Mouse (Mus musculus) gastrocnemius, postnatal 10 days (tissue): ENCODE results near the gene Apoc4. TPM values are rescaled to one million over a fixed set of nuclear protein-coding genes. Genes with fewer than 3 reads are reported as not detected.

Source experiments
- DNase-seq: peaks from one replicate; pipeline ENCODE4 v3.0.0; 2021; ENCODE audit warnings: mixed read lengths
- total RNA-seq, 2 experiments: library from RNA; stranded (reverse); gene quantifications; 2 replicates each; pipeline ENCODE4 v1.2.3; 2021

Apoc4 gene
- total RNA-seq, 2 experiments from 2014 or later = 0.54 TPM; not detected in 1

DNA sequence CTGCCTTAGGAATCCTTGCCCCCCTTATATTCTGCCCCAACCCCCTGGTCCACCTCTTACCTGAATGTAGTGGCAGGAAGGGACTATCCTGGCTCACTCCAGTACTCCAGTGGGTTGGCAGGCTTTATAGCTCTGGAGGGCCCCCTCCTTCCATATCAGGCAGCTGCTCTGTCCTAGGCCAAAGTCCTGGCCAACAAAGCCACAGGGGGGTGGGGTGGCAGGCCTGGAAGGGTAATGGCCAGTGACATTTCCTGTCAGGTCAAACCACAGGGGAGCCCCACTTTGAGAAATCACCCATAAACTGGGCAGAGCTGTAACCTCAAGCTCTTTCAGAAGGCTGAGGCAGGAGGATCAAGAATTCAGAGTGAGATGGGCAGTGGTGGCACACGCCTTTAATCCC lies 4.6 kb downstream of the Apoc4 start:
- no peak for DNase-seq

DNA sequence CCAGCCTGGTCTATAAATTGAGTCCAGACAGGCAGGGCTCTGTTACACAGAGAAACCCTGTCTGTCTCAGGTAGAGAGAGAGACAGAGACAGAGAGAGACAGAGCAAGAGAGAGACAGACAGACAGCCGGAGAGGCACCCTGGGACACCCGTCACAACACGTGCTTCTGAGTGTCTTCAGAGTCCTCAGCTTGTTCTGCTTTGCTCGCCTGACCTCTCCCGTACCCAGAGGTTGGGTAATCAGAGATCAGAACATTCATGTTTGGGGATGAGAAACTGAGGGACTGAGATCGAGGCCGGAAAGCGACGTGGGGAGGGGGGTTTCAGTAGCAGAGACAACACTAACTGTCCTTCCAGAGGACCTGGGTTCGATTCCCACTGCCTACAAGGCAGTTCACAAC lies 5.5 kb downstream of the Apoc4 start:
- DNase-seq = no peak

DNA sequence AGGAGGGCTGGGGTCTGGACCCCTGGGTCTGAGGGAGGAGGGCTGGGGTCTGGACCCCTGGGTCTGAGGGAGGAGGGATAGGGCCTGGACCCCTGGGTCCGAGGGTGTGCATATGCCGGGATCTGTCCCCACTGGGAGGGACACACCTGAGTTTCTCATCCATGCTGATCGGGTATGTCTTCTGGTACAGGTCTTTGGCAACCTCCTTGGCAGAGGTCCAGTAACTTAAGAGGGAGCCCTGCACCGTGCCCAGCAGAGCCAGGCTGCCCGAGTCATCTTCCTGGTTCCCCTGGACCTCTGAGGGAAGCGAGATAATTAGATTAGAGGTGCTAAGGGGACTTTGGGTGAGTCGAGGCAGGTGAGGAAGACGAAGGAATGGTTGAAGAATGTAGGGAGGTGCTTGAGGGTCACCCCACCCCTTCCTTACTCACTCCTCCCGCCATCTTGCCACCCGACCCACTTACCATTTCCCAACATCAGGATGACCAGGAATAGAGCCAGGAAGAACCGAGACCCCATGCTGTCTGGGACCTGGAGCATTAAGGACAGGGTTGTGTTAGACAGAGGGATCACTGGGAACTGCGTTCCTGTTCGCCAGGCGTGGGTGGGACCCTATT lies 8.1 kb downstream of the Apoc4 start:
- no peak for DNase-seq

DNA sequence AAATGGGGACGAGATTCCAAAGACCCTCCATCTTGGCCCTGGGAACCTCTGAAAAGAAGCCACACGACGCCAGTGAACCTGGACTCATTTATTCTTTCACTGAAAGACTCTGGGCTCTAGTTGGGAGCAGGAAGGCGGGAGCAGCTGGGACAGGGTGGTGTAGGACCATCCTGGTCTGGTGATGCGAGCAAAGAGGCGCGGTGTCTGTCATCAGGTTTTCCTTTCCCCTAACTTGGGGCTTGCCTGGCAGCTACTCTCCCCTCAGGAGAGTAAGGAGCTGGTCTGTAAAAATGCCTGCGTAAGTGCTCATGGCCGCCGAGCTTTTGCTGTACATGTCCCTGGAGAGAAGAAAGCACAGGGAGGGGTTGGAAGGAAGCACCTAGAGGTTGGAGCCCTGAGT lies 9.8 kb downstream of the Apoc4 start:
- DNase-seq = no peak

DNA sequence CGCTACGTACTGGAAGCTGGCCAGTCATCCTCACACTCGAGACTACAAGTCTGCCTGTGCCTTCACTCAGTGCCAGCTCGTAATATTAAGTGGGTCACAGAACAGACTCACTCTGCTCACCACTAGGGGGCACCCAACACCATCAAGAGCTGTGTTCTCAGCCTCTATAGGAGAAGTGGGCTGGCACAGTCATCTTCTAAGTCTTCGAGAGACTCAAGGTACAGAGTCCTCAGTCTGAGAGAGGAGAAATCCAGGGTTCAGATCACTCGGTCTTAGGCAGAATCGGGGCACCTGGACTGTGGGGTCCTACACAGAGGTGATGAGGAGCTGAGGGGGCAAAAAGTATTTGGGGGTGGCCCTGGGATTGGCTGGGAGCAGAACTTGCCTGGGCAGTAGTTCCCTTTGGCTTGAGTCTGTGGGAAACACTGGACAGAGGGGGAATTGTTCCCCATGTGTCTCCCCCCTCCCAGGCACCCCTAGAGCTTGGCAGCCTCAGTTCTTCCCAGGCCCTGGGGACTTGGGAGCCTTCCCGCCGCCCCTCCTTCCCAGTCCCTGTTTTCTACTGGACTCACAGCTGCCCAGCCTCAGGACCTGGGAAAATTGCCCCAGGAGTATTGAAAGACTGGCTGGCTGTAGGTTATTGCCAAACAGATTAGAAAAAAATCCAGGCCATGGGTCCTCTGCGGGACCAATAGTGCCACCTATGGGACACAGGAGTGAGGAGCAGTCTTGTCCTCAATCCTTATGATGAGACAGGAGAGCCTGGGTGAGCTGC lies 12.1 kb downstream of the Apoc4 start:
- peak; percentile 91 for DNase-seq

DNA sequence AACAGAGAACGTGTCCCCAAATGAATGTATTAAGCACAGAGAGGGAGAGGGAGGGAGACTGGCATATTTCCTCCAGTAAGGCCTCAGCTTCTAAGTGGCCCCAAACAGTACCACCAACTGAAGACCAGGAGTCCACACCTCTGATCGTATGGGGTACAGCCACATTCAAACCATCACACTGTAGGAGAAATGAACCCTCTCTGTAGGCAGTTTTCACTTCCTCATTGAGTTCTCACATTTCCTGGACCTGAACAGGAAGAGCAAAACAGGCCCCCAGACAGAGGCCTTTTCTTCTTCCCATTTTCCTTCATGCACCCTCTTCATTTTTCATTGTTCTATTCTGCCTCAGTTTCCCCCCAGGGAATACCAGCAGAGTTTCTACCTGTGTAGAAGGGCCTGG lies 13.8 kb downstream of the Apoc4 start:
- no peak for DNase-seq

DNA sequence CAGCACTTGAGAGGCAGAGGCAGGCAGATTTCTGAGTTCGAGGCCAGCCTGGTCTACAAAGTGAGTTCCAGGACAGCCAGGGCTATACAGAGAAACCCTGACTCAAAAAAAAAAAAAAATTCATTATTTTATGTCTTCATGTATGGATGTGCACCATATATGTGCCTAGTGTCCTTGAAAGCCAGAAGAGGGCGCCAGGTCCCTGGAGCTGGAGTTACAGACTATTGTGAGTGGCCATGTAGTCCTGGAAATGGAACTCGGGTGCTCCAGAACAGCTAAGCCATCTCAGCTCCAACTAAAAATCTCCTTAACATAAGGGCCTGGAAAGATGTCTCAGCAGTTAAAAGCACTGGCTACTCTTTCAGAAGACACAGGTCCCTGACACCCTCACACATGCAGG lies 14.5 kb downstream of the Apoc4 start:
- no peak for DNase-seq

DNA sequence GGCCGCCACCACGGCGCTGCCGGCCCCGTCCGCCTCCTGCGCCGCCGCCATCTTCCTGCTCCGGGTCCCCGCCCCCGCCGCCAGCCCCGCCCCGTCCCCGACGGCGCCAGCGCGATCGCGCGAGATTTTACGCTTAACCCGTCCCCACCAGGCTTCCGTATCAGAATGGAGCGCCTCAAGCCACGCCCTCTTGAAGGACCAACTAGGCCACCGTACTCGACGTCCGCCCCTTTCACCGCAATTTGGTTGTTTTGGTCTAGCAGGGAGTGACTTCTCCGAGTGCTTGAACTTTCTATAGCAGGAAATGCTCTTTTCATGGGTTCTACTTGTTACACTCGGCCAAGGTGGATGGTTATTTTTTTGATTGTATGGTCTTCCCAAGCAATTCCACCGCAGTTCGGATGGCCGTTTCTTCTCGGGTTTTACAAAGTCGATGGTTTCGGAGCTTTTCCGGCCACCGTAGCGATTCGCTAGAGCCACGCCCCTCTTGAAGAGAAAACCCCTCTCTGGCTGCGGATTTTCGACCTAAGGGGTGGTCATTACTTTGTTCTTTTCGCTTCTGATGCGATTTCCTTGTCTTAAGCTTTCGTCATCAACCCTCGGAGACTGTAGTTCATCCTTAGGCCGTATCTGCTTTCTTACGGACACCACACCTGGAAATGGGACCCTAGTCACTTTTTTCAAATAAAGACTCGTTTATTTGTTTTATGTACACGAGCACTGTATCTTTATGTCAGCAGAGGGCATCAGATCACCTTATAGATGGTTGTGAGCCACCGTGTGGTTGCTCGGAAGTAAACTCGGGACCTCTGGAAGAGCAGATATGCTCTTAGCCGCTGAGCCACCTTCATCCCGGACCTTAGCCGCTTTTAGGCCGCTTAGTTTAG lies 16.1 kb downstream of the Apoc4 start, which contains the start of gene Clptm1:
Gene Clptm1 (minus strand): TSS at position 79 of the 887 bp plus-strand sequence.
- peak; percentile 98 for DNase-seq

DNA sequence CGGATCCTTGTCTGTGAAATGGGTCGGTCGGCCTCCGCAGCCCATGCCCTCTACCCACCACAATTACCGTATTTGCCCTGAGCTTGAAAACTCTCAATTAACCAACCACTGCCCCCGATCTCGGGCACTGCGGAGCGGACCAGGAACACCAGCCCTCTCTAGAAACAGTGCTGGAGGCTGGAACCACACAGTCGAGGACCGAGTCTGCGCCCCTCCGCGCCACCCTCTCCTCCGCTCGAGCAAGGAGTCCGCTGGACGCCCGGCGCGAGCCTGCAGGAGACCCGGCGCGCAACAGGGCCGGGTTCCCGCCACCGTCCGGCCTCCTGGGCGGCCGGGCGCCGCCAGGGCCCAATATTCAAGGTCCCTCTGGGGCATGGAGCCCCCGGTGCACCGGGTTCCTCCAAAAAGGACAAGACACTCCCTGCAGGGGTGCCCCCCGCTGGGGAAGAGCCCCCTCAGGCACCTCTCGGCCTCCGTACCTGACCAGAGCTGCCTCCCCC lies 16.8 kb downstream of the Apoc4 start:
- DNase-seq = no peak

DNA sequence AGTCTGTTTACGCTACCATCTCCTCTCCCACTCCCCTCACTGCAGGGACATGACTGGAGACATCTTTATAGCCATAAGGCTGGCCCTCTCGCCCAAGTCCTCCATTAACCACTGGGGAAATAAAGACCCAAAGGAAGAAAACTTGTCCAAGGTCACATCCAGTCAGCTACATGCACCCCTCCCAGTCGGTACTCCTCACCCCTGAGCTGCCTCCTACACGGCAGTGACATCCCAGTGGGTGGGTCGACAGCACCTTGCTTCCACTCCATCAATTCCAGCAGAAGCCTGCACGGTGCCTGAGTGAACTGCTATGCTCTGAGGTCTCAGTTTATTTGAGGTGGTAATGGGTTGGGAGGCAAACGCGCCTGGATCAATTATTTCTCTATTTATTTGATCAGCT lies 17.3 kb downstream of the Apoc4 start:
- no peak for DNase-seq

DNA sequence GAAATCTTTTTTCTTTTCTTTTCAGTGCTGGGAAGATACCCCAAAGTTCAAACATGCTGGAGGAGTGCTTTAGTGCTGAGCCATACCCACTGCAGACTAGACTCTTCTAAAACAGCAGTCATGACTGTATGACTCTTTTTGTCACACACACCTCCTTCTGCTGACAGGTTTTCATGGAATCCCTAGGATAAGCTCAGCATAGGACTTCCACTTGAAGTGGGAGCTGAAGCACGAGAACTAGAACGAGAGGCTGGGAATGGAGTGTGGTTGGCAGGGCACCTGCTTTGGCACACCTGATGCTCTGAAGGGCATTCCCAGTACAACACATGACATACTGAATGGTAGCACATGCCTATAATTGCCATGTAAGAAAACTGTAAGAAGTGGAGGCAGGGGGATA lies 28.7 kb downstream of the Apoc4 start:
- DNase-seq = no peak

DNA sequence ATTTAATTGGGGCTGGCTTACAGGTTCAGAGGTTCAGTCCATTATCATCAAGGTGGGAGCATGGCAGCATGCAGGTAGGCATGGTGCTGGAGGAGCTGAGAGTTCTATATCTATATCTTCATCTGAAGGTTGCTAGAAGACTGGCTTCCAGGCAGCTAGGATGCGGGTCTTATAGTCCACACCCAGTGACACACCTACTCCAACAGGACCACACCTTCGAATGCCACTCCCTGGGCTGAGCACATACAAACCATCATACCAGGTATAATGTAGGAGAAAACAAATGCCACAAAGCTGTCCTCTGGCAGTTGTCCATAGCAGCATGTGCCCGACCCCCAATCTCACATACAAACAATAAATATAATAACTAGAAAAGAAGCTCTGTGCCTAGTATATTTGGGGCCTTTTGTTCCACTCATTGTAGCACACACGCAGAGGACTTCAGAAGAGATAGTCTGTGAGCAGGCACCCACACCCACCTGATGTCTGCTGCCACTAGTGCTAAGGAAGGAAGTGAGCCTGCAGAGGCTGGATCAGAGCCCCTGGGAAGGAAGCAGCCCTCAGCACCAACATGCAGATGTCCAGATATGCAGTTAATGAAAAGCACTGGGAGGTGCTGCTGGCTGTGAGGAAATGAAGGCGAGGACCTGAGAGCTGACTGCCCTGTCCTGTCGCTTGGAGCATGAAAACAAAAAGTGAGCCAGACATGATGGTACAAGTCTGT lies 30.1 kb downstream of the Apoc4 start:
- no peak for DNase-seq

DNA sequence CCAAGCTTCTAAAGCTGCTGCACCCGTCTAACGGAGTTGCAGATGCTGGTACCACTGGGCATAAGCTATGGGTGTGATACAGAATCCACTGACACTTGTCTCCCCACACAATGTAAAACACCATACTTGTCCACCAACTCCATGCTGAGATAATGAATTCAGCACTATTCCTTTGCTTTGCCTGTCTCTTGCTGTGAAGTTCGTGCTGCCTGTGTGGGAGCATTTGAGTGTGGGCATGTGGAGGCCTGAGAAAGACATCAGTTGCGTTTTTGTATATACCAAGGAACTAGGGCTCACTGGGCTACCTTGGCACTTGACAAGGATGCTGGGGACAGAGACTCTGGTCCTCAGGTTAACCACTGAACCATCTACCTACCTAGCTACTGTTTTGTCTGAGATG lies 40.1 kb downstream of the Apoc4 start:
- no peak for DNase-seq

DNA sequence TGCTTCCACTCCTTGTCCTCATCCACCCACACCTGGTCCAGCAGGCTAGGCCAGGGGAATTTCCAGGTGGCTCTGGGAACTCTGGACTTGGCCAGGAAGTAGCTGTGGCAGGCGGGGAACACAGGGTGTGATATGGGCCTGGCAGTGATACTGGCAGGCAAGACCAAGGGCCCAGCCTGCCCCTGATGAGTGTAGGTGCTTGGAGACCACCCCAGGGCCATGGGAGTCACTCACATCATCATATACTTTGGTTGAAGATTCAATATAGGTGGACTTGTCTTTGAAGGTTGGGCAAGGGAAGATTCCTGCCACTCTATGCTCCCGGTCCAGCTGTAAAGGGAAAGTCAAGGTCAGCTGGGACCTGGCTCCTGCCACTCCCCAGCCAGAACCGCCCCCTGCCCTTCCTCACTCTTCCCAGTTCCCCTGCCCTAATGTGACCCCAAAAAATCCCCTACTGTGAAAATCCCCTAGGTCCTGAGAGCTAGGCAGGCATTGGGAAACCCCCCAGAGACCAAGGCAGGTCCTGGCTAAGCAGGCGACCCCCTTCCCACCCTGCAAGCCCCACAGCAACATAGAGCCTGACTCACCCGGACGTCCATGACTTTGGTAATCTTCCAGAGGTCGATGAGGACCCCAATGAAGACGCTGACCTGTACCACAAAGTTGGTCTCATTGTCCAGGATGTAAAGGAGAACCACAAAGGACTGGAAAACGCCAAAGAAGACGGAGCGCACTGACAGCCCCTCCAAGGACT lies 46.0 kb downstream of the Apoc4 start:
- no peak for DNase-seq

DNA sequence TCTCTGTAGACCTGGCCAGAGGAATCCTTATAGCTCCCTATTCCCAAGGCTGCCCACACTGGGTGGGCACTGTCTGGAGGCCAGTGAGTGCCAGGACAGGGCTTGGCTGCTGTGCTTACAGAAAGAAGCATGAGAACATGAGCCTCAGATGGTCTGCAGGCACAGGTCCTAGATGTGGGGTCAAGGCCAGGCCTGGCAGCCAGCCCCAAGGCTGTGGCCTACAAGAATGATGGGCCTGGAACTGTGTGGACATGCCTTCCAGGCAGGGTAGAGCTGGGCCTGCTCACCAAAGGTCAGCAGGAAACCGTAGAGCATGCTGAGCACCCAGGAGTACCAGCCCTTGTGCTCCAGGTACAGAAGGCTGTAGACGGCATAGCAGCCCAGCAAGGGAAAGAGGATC lies 46.7 kb downstream of the Apoc4 start:
- peak; percentile 32 for DNase-seq

DNA sequence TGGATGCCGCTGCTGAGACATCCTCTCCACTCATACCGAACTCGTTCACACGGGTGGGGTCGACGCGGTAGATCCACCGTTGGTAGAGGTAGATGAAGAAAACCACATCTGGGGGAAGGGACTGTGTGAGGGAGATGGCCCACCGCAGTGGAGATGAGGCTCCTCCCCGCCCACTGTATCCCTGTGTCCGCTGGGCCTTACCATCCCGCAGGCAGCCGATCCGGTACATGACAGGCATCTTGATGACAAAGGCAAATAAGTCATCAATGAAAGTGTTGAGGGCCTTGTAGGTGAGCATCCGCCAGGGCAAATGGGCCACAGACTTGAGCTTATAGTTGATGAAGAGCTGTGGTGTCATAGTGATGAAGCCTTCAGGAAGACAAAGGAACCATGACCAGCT lies 47.4 kb downstream of the Apoc4 start:
- no peak for DNase-seq

DNA sequence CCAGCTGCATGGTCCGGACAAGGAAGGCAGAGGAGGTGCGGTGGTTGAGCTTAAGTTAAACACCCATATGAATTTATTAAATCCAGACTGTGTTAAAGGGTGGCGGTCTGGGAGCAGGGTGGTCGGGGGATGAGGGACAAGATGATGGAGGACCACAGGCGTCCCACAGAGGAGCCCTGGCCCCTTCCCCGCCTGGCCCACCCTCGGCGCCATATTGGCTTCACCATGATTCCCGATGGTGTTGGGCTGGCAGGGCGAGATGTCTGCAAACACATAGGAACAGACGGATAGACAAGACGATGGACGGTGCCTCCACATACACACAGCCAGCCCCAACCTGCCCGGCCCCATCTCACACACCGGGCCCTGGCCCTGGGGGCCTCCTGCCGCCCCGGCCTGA lies 48.1 kb downstream of the Apoc4 start:
- DNase-seq = no peak

DNA sequence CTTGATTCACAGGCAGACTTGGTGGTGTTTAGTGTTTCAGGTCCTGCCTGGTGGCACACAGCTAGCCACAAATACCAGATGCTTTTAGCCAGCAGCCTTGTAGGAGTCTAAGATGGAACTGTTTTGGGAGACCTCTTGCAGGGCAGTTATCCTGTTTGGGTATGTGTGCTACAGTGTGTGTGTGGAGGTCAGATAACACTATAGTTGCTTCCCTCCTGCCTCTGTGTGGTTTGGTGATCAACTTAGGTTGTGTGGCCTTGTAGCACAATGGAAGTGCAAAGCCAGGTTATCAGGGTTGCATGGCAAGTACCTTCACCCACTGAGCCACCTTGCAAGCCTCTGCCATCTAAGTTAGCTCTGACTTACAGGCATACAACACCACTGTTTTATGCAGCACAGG lies 48.6 kb downstream of the Apoc4 start:
- no peak for DNase-seq

DNA sequence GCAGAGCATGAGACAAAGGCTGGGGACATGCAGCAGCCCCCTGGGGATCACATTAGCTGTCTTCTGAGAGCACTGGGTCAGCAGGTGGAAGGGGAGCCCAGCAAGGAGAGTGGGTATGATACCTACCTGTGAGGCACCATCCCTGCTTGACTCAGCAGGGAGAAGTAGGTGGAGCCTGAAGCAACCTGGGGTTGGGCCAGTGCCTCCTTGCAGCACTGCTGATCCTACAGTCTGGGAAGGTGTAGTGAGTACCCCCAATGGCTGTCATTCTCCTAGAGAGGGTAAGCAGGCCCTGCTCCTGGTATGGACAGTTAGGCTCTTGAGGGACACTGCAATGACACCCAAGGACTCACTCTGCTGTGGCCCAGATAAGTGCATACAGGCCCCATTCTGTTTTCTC lies 49.0 kb downstream of the Apoc4 start:
- DNase-seq = no peak

DNA sequence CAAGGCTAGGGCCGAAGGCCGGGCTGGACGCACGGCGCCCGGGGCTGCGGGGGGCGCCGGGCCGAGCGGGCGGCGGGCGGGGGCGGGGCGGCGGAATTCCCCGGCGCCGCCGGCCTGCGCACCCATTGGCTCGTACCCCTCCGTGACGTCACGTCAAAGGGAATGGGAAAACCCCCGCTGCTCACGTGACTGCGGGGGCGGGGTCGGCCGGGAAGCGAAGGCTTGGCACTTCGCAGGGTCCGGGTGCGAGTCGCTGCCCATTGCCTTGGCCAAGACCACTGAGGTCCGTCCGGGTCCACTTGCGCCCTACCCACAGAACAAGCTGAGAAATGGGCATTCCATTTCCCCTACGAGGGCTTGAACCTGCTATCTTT lies 51.9 kb downstream of the Apoc4 start, which contains the start of gene Relb:
Gene Relb (minus strand): TSS at position 78 of the 374 bp plus-strand sequence.
- peak; percentile 96 for DNase-seq
